Mouse (Mus musculus) 3T3-L1 (cell line): ENCODE measurements around the gene Nbas.
A peak's percentile ranks its signal among the peaks of the same experiment; 100 is the strongest.

Experiments
- DNase-seq: peaks from one replicate; pipeline ENCODE4 v3.0.0-alpha.2; 2015; ENCODE audit warnings: low read depth, low spot score

Nbas gene

GRCm38 (mm10) chr12:13389644-13390043 lies 120.7 kb downstream of the Nbas start:
- DNase-seq: no peak

GRCm38 (mm10) chr12:13410191-13410590 lies 141.3 kb downstream of the Nbas start:
- peak; percentile 80 for DNase-seq

- DNase-seq: no peak
These were observed 149.7 kb downstream of the Nbas start for GRCm38 (mm10) chr12:13418651-13419050.

- DNase-seq: peak; percentile 66
These were observed 161.3 kb downstream of the Nbas start for GRCm38 (mm10) chr12:13430219-13430618.

GRCm38 (mm10) chr12:13444653-13445431 lies 175.9 kb downstream of the Nbas start:
- DNase-seq: no peak

GRCm38 (mm10) chr12:13445486-13446065 lies 176.6 kb downstream of the Nbas start:
- DNase-seq: no peak

- peak; percentile 53 for DNase-seq
These were observed 180.0 kb downstream of the Nbas start for GRCm38 (mm10) chr12:13448916-13449315.

- DNase-seq: no peak
These were observed 183.1 kb downstream of the Nbas start for GRCm38 (mm10) chr12:13452050-13452449.

- peak; percentile 6 for DNase-seq
These were observed 191.4 kb downstream of the Nbas start for GRCm38 (mm10) chr12:13460223-13460853.

- no peak for DNase-seq
These were observed 192.7 kb downstream of the Nbas start for GRCm38 (mm10) chr12:13461558-13462153.

- DNase-seq: peak; percentile 83
These were observed 193.5 kb downstream of the Nbas start for GRCm38 (mm10) chr12:13462397-13462796.

- DNase-seq: no peak
These were observed 196.6 kb downstream of the Nbas start for GRCm38 (mm10) chr12:13465554-13465953.

- peak; percentile 58 for DNase-seq
These were observed 205.9 kb downstream of the Nbas start for GRCm38 (mm10) chr12:13474881-13475280.

- no peak for DNase-seq
These were observed 210.2 kb downstream of the Nbas start for GRCm38 (mm10) chr12:13479163-13479562.

- no peak for DNase-seq
These were observed 217.3 kb downstream of the Nbas start for GRCm38 (mm10) chr12:13486278-13486677.

GRCm38 (mm10) chr12:13497211-13497610 lies 228.3 kb downstream of the Nbas start:
- no peak for DNase-seq

GRCm38 (mm10) chr12:13499237-13499889 lies 230.4 kb downstream of the Nbas start:
- DNase-seq: no peak

- DNase-seq: no peak
These were observed 231.3 kb downstream of the Nbas start for GRCm38 (mm10) chr12:13500191-13500590.

- no peak for DNase-seq
These were observed 236.0 kb downstream of the Nbas start for GRCm38 (mm10) chr12:13504771-13505444.

GRCm38 (mm10) chr12:13518082-13518481 lies 249.1 kb downstream of the Nbas start:
- peak; percentile 43 for DNase-seq

GRCm38 (mm10) chr12:13519413-13519812 lies 250.5 kb downstream of the Nbas start:
- DNase-seq: no peak
